Mouse (Mus musculus): ENCODE measurements around the gene Galnt9.

DNA sequence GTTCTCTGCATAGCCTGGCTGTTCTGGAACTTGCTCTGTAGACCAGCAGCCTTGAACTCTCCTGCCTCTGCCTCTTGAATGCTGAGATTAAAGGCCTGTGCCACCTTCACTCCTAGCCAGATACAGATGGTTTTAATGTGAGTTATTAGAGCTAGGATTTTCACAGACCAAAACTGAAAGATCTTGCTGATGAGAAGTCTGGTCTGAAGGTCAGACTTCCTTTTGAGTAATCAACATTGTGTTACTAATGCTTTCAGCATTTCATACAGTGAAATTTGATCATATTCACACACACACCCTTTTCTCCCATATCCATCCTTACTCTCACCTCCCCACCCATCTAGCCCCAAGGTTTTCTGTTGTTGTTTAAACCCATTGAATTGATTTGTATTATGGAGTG, 115.5 kb downstream of the Galnt9 start:
- TF ChIP-seq MYOG (IDR thresholded peaks at IDR 0.05; ENCODE audit: control insufficient read depth, extremely low read depth, insufficient read length), result no peak
- peak; percentile 57 for TF ChIP-seq CEBPB (IDR thresholded peaks at IDR 0.05; ENCODE audit: low read depth)
- TF ChIP-seq CTCF (IDR thresholded peaks at IDR 0.05; ENCODE audit: control insufficient read depth, insufficient read depth, insufficient read length), result no peak
- TF ChIP-seq USF1 (IDR thresholded peaks at IDR 0.05; ENCODE audit: low read depth), result no peak
- no peak for TF ChIP-seq MAX (IDR thresholded peaks at IDR 0.05)
- no peak for TF ChIP-seq MYOD1 (IDR thresholded peaks at IDR 0.05; ENCODE audit: control insufficient read depth, insufficient read length, low read depth)
